Mouse (Mus musculus) cerebellum, adult 2 months (tissue): ENCODE measurements around the gene Suox. TPM values are rescaled to one million over a fixed set of nuclear protein-coding genes. Genes with fewer than 3 reads are reported as not detected.
"Not testable (repeated sequence)": the region's sequence is repeated elsewhere in the genome, so short reads cannot be mapped to it uniquely, and the experiment has no call there.

Experiments
- DNase-seq, 2 experiments: peaks; one replicate each; pipeline ENCODE4 v3.0.0; 2021
- H3K27ac ChIP-seq: fragments of 200-500 bp; 2 replicates; pipeline ENCODE4 v1.5.1; 2012; ENCODE audit warnings: low read length, control low read depth, inconsistent platforms; ENCODE audit not compliant: insufficient read depth
- H3K27me3 ChIP-seq: fragments of 200-500 bp; 2 replicates; pipeline ENCODE4 v1.6.1; 2012; ENCODE audit warnings: inconsistent platforms, mild to moderate bottlenecking, low read length, moderate library complexity; ENCODE audit not compliant: control insufficient read depth, insufficient read depth
- H3K4me1 ChIP-seq: fragments of 200-500 bp; 2 replicates; pipeline ENCODE4 v1.6.1; 2011; ENCODE audit warnings: low read length; ENCODE audit not compliant: control insufficient read depth, insufficient read depth
- H3K4me3 ChIP-seq: fragments of 200-500 bp; replicated peaks from 2 replicates; pipeline ENCODE3; 2011; ENCODE audit warnings: mild to moderate bottlenecking, low read depth, low read length, control low read depth; ENCODE audit not compliant: insufficient read depth
- CTCF ChIP-seq: fragments of 200-500 bp; IDR thresholded peaks from 2 replicates; pipeline ENCODE4 v1.5.1; 2011; ENCODE audit warnings: low read depth, mild to moderate bottlenecking, control low read depth, low read length, moderate library complexity, borderline replicate concordance; ENCODE audit not compliant: insufficient read depth
- POLR2A ChIP-seq: fragments of 200-500 bp; IDR thresholded peaks from 2 replicates; pipeline ENCODE4 v1.6.1; 2011; ENCODE audit warnings: low read length, control low read depth, borderline replicate concordance; ENCODE audit not compliant: insufficient read depth
- WGBS: fragments of 180-500 bp; shearing (Covaris S2); methylation state at CpG from one replicate; pipeline ENCODE4 v1.1.7; 2018; 5-methylcytosine and 5-hydroxymethylcytosine counted together
- polyA plus RNA-seq: library from polyadenylated mRNA; depleted of rRNA; stranded (reverse); fragments of >200 nt; gene quantifications from 2 replicates; pipeline ENCODE4 v1.2.3, GENCODE M21; 2012

Suox gene
- polyA plus RNA-seq, 1 experiment = 15.6 TPM

GRCm38 (mm10) chr10:128640891-128641290 lies 33.0 kb downstream of the Suox start:
- TF ChIP-seq POLR2A (no peak), CTCF (no peak)
- no peak overlapping the region for H3K27ac ChIP-seq
- no peaks in the 10 kb centered on the region for H3K27me3 ChIP-seq
- no peak overlapping the region for H3K4me3 ChIP-seq
- no peaks in the 10 kb centered on the region for H3K4me1 ChIP-seq
- WGBS = 90% methylated on average over 15 of the region's 15 CpGs
- DNase-seq = no peak

GRCm38 (mm10) chr10:128639999-128640398 lies 33.9 kb downstream of the Suox start:
- no peak for TF ChIP-seq CTCF
- no peak for TF ChIP-seq POLR2A
- Histone ChIP-seq H3K4me1 (no peaks in the 10 kb centered on the region), H3K27me3 (no peaks in the 10 kb centered on the region), H3K4me3 (no peak overlapping the region), H3K27ac (no peak overlapping the region)
- DNase-seq = no peak
- WGBS = 93% methylated on average over 14 of the region's 14 CpGs

- DNase-seq = no peak
- TF ChIP-seq CTCF (no peak), POLR2A (no peak)
- no peak overlapping the region for H3K27ac ChIP-seq
- no peaks in the 10 kb centered on the region for H3K27me3 ChIP-seq
- no peaks in the 10 kb centered on the region for H3K4me1 ChIP-seq
- 24% methylated on average over 11 of the region's 11 CpGs for WGBS
- no peak overlapping the region for H3K4me3 ChIP-seq
Measured at GRCm38 (mm10) chr10:128637011-128637410, 36.9 kb downstream of the Suox start.

GRCm38 (mm10) chr10:128636561-128636960 lies 37.3 kb downstream of the Suox start:
- 46% methylated on average over 6 of the region's 6 CpGs for WGBS
- no peak for DNase-seq
- no peaks in the 10 kb centered on the region for H3K27me3 ChIP-seq
- no peak overlapping the region for H3K4me3 ChIP-seq
- no peak for TF ChIP-seq CTCF
- TF ChIP-seq POLR2A = no peak
- H3K27ac ChIP-seq = no peak overlapping the region
- no peaks in the 10 kb centered on the region for H3K4me1 ChIP-seq

GRCm38 (mm10) chr10:128635697-128636096 lies 38.2 kb downstream of the Suox start:
- Histone ChIP-seq H3K27me3 (no peaks in the 10 kb centered on the region), H3K27ac (no peak overlapping the region), H3K4me3 (no peak overlapping the region), H3K4me1 (no peaks in the 10 kb centered on the region)
- DNase-seq = no peak
- TF ChIP-seq POLR2A = no peak
- no peak for TF ChIP-seq CTCF
- WGBS = 95% methylated on average over 13 of the region's 13 CpGs

GRCm38 (mm10) chr10:128631571-128631970 lies 42.3 kb downstream of the Suox start:
- no peaks in the 10 kb centered on the region for H3K4me1 ChIP-seq
- H3K27me3 ChIP-seq = no peaks in the 10 kb centered on the region
- DNase-seq = no peak
- no peak overlapping the region for H3K4me3 ChIP-seq
- TF ChIP-seq CTCF = no peak
- no peak for TF ChIP-seq POLR2A
- WGBS = 37% methylated on average over 6 of the region's 6 CpGs
- H3K27ac ChIP-seq = no peak overlapping the region

GRCm38 (mm10) chr10:128630306-128630705 lies 43.6 kb downstream of the Suox start:
- WGBS = 81% methylated on average over 5 of the region's 5 CpGs
- H3K4me3 ChIP-seq, H3K27me3 ChIP-seq, H3K27ac ChIP-seq, DNase-seq, H3K4me1 ChIP-seq: not testable (repeated sequence)

- 66% methylated on average over 2 of the region's 2 CpGs for WGBS
- no peak for TF ChIP-seq CTCF
- TF ChIP-seq POLR2A = no peak
- Histone ChIP-seq H3K27me3 (no peaks in the 10 kb centered on the region), H3K27ac (no peak overlapping the region), H3K4me3 (no peak overlapping the region), H3K4me1 (peaks cover 5% of the 10 kb centered on the region)
- DNase-seq = no peak
Measured at GRCm38 (mm10) chr10:128629746-128630145, 44.1 kb downstream of the Suox start.
